Mouse (Mus musculus): ENCODE results near the gene 4930535I16Rik.
A peak's percentile ranks its signal among the peaks of the same experiment; 100 is the strongest.

DNA sequence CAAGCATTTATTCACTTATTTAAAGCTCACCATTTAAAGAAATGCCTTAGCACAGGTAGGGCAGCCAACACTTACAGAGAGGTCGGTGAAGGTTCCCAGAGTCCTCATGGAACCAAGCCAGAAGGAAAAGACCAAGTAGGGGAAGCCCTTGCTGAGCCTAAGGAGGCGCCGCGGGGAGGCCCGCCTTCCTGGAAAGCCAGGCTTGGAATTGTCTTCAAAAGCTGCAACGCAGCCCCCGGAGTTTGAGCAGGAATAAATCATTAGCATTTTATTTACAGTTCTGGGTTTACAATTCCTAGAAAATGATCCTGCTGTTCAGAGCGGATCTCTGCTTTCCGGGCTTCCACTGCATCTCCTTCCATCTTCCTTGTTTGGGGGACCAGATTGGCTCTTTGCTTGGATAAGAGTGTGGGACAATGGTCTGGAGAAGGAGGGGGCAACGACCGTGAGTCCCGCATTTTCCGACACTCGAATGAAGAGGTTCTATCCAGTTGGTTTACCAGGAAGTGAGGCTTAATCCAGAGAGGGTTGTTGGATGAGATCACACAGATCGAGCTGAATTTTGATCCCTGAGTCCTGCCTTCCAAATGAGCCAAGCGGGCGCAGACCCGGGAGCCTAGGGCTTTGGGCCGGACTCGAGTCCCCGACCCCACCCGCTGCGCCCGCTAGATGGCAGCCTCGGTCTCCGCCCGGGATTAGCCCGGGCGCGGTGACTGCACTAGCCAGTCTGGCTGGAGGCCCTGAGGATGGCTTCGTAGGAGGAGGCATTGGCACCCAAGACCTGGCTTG is 39.1 kb upstream of the 4930535I16Rik start:
- peak; percentile 86 for TF ChIP-seq CTCF (IDR thresholded peaks at IDR 0.05; ENCODE audit: low read depth)
- no peak for TF ChIP-seq EP300 (optimal IDR thresholded peaks at IDR 0.05)

All from stomach, postnatal 0 days (tissue).